Mouse (Mus musculus) right cerebral cortex, postnatal 14 days (tissue): Measurements from ENCODE around the gene Gm4340.
"Not testable (repeated sequence)": the region's sequence is repeated elsewhere in the genome, so short reads cannot be mapped to it uniquely, and the experiment has no call there.

Source experiments
- DNase-seq: peaks from one replicate; pipeline ENCODE4 v3.0.0; 2022

The Gm4340 gene

DNA sequence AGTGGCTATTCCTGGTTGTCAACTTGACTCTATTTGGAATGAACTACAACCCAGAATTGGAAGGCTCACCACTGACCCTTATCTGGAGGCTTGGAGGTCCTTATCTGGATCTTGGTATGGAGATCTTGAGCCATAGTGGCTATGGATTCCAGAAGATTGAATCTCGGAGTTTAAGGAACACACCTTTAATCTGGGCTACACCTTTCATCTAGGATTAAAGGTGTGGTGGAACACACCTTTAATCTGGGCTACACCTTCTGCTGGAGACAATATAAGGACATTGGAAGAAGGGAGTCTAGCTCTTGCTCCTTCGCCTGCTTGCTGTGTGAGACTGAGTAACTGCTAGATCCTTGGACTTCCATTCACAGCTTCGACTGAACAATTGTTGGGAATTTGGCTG is at the start of gene Gm4340:
Gene Gm4340, plus strand, starts transcription at position 301 of the 400 bp plus-strand sequence.
- DNase-seq = not testable (repeated sequence)

DNA sequence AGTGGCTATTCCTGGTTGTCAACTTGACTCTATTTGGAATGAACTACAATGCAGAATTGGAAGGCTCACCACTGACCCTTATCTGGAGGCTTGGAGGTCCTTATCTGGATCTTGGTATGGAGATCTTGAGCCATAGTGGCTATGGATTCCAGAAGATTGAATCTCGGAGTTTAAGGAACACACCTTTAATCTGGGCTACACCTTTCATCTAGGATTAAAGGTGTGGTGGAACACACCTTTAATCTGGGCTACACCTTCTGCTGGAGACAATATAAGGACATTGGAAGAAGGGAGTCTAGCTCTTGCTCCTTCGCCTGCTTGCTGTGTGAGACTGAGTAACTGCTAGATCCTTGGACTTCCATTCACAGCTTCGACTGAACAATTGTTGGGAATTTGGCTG is 42.6 kb upstream of the Gm4340 start, which contains the start of gene Gm6763:
Gene Gm6763, plus strand, starts transcription at position 301 of the 400 bp plus-strand sequence.
- DNase-seq = not testable (repeated sequence)

DNA sequence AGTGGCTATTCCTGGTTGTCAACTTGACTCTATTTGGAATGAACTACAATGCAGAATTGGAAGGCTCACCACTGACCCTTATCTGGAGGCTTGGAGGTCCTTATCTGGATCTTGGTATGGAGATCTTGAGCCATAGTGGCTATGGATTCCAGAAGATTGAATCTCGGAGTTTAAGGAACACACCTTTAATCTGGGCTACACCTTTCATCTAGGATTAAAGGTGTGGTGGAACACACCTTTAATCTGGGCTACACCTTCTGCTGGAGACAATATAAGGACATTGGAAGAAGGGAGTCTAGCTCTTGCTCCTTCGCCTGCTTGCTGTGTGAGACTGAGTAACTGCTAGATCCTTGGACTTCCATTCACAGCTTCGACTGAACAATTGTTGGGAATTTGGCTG is 34.1 kb upstream of the Gm4340 start, which contains the start of gene Gm8764:
Gene Gm8764, plus strand, starts transcription at position 301 of the 400 bp plus-strand sequence.
- not testable (repeated sequence) for DNase-seq

DNA sequence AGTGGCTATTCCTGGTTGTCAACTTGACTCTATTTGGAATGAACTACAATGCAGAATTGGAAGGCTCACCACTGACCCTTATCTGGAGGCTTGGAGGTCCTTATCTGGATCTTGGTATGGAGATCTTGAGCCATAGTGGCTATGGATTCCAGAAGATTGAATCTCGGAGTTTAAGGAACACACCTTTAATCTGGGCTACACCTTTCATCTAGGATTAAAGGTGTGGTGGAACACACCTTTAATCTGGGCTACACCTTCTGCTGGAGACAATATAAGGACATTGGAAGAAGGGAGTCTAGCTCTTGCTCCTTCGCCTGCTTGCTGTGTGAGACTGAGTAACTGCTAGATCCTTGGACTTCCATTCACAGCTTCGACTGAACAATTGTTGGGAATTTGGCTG is 25.6 kb upstream of the Gm4340 start, which contains the start of gene Gm21304:
Gene Gm21304, plus strand, starts transcription at position 301 of the 400 bp plus-strand sequence.
- not testable (repeated sequence) for DNase-seq

DNA sequence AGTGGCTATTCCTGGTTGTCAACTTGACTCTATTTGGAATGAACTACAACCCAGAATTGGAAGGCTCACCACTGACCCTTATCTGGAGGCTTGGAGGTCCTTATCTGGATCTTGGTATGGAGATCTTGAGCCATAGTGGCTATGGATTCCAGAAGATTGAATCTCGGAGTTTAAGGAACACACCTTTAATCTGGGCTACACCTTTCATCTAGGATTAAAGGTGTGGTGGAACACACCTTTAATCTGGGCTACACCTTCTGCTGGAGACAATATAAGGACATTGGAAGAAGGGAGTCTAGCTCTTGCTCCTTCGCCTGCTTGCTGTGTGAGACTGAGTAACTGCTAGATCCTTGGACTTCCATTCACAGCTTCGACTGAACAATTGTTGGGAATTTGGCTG is 17.1 kb upstream of the Gm4340 start, which contains the start of gene Gm21312:
Gene Gm21312, plus strand, starts transcription at position 301 of the 400 bp plus-strand sequence.
- not testable (repeated sequence) for DNase-seq

DNA sequence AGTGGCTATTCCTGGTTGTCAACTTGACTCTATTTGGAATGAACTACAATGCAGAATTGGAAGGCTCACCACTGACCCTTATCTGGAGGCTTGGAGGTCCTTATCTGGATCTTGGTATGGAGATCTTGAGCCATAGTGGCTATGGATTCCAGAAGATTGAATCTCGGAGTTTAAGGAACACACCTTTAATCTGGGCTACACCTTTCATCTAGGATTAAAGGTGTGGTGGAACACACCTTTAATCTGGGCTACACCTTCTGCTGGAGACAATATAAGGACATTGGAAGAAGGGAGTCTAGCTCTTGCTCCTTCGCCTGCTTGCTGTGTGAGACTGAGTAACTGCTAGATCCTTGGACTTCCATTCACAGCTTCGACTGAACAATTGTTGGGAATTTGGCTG is 8.6 kb upstream of the Gm4340 start, which contains the start of gene Gm20765:
Gene Gm20765, plus strand, starts transcription at position 301 of the 400 bp plus-strand sequence.
- not testable (repeated sequence) for DNase-seq

DNA sequence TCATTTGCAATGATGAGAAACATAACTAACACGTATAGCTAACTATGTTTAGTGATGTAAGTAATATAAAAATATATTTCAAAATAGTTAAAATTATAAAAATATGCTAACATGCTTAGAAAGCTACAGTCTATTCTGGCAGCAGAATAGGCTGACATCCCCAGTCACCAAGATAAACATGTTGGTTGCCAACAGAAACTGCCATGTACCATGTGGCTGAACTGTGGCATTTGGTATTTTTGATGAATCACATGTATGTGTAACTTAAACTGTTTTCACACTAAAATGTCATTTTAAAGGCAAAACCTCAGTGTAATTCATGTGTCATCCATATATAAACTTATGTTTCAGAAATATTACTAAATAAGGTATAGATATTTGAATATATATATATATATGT is 15.8 kb downstream of the Gm4340 start:
- no peak for DNase-seq

DNA sequence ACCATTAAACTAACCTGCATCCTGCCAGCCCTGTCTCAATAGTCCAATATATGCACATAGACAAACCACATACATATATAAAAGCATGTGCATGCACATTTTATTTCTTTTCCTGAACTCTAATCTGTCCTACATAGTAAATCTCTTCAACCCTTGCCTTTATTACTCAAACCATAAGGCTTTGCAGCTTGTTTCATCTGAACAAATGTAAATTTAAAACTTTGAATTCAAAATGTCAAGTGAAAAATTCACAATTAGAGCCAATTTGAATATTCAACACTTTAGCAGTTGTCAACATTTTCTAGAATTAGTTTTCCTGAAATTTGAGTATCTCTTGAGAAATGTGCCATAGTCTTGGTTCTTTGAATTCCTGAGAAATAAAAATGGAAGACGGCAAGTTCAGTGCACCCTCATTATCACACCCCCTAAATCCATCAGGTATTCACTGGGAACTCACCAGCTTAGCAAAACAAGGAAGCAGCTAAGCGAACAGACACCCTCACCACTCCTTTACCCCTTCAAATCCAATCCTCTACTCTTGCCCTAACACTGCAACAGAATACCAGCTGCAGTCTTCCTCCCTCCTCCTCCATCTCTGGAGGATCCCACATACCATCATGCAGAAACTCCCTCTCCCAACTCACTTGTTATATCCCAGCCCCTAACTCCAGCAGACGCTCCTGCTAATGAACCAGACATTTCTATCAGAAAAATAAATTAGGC is 16.6 kb downstream of the Gm4340 start:
- DNase-seq = no peak

DNA sequence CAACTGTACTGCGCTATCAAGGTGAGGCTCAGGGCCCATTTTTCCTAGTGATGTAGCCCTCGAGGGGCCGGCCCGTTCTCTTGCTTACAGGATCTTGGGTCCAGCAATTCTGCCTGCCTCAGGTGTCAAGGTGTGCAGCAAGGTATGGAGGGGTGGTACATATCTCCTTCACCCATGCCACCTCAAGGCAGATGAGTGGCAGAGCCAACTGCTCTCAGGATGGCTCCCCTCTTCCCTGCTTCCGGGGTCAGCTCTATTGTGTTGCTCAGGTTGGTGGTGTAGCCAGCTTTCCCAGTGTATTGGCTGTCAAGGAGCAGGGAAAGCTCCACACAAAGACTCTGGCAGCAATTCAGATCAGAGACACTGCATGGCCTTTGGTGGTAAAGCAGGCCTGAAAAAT is 20.7 kb downstream of the Gm4340 start:
- DNase-seq = no peak

DNA sequence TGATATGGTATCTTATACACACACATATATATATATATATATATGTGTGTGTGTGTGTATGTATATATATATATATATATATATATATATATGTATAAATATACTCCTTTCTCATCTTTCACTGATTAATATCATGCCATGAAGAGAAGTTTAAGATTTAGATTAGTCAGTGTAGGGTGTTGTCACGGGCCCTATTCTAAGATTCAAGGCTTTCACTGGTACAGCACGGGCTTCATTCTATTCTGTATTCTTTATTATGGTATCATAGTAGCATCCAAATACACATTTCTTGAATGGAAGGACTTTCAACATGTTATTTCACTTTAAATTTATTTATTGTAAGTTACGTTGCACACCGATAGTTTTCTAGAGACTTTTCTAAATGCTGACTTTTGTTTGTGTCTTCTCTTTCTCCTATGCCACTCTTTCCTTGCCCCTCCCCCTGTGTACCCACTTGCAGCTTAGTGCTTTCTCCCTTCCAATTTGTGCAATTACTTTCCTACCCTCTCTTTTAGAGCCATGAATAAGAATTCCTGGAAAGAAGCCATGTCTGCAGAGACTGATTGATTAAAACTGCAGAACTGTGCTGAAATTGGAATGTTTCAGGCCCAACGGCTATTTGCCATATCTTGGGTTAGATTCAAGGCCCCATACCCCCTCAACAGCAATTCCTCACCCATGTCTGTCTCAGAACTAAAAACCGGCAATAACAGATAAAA is 26.6 kb downstream of the Gm4340 start:
- DNase-seq = no peak
